Mouse (Mus musculus): ENCODE measurements around the gene Cnot10.

The Cnot10 gene

GRCm38 (mm10) chr9:114650938-114651634, 11.1 kb upstream of the Cnot10 start:
- in situ Hi-C loops (cut with MboI, MseI), result no loop called here

- in situ Hi-C loops (cut with MboI, MseI), result loop anchor here (5.0 to 10.0 kb wide), 2 partner anchors 48 to 85 kb away; partner anchors contain the start of gene Cmtm6
These were observed 9.4 kb upstream of the Cnot10 start for GRCm38 (mm10) chr9:114649371-114649770.

- in situ Hi-C loops (cut with MboI, MseI), result loop anchor here (5.0 to 10.0 kb wide), 2 partner anchors 49 to 86 kb away; partner anchors contain the start of gene Cmtm6
These were observed 8.5 kb upstream of the Cnot10 start for GRCm38 (mm10) chr9:114648472-114648871.

GRCm38 (mm10) chr9:114647506-114648432, 7.8 kb upstream of the Cnot10 start:
- in situ Hi-C loops (cut with MboI, MseI), result loop anchor here (5.0 to 10.0 kb wide), 2 partner anchors 50 to 87 kb away; partner anchors contain the start of gene Cmtm6

- in situ Hi-C loops (cut with MboI, MseI), result loop anchor here (5.0 to 10.0 kb wide), 2 partner anchors 50 to 88 kb away; partner anchors contain the start of gene Cmtm6
These were observed 6.8 kb upstream of the Cnot10 start for GRCm38 (mm10) chr9:114646556-114647505.

GRCm38 (mm10) chr9:114639186-114639748, 717 bp downstream of the Cnot10 start:
- in situ Hi-C loops (cut with MboI, MseI), result no loop called here

GRCm38 (mm10) chr9:114636751-114637150, 3.2 kb downstream of the Cnot10 start:
- in situ Hi-C loops (cut with MboI, MseI), result no loop called here

GRCm38 (mm10) chr9:114636150-114636549, 3.8 kb downstream of the Cnot10 start:
- in situ Hi-C loops (cut with MboI, MseI), result no loop called here

GRCm38 (mm10) chr9:114632331-114632730, 7.7 kb downstream of the Cnot10 start:
- in situ Hi-C loops (cut with MboI, MseI), result no loop called here

GRCm38 (mm10) chr9:114626726-114627125, 13.3 kb downstream of the Cnot10 start:
- in situ Hi-C loops (cut with MboI, MseI), result no loop called here

GRCm38 (mm10) chr9:114624178-114624577, 15.8 kb downstream of the Cnot10 start:
- in situ Hi-C loops (cut with MboI, MseI), result loop anchor here (25.0 kb wide), 1 partner anchor 662 kb away; no protein-coding TSS in a partner anchor

- in situ Hi-C loops (cut with MboI, MseI), result loop anchor here (25.0 kb wide), 1 partner anchor 659 kb away; no protein-coding TSS in a partner anchor
These were observed 18.8 kb downstream of the Cnot10 start for GRCm38 (mm10) chr9:114621149-114621548.

GRCm38 (mm10) chr9:114614176-114614953, 25.6 kb downstream of the Cnot10 start:
- in situ Hi-C loops (cut with MboI, MseI), result loop anchor here (25.0 kb wide), 1 partner anchor 652 kb away; no protein-coding TSS in a partner anchor

GRCm38 (mm10) chr9:114613026-114613425, 27.0 kb downstream of the Cnot10 start:
- in situ Hi-C loops (cut with MboI, MseI), result loop anchor here (25.0 kb wide), 1 partner anchor 651 kb away; no protein-coding TSS in a partner anchor

GRCm38 (mm10) chr9:114612566-114612965, 27.4 kb downstream of the Cnot10 start:
- in situ Hi-C loops (cut with MboI, MseI), result loop anchor here (25.0 kb wide), 1 partner anchor 650 kb away; no protein-coding TSS in a partner anchor

- in situ Hi-C loops (cut with MboI, MseI), result loop anchor here (25.0 kb wide), 1 partner anchor 648 kb away; no protein-coding TSS in a partner anchor
These were observed 29.7 kb downstream of the Cnot10 start for GRCm38 (mm10) chr9:114610266-114610665.

GRCm38 (mm10) chr9:114603876-114604540, 36.0 kb downstream of the Cnot10 start:
- in situ Hi-C loops (cut with MboI, MseI), result loop anchor here (25.0 kb wide), 1 partner anchor 642 kb away; no protein-coding TSS in a partner anchor

- in situ Hi-C loops (cut with MboI, MseI), result loop anchor here (25.0 kb wide), 1 partner anchor 639 kb away; no protein-coding TSS in a partner anchor
These were observed 38.9 kb downstream of the Cnot10 start for GRCm38 (mm10) chr9:114601096-114601495.

- in situ Hi-C loops (cut with MboI, MseI), result no loop called here
These were observed 55.0 kb downstream of the Cnot10 start for GRCm38 (mm10) chr9:114585017-114585345.

Measured in T-helper 2 cell (primary cell).